Mouse (Mus musculus): ENCODE results near the gene Ccdc88c. TPM values are rescaled to one million over a fixed set of nuclear protein-coding genes. Genes with fewer than 3 reads are reported as not detected.
"Not testable (repeated sequence)": the region's sequence is repeated elsewhere in the genome, so short reads cannot be mapped to it uniquely, and the experiment has no call there.

Ccdc88c gene
- total RNA-seq, 2 experiments from 2014 or later = 9.3 to 12.4 TPM

DNA sequence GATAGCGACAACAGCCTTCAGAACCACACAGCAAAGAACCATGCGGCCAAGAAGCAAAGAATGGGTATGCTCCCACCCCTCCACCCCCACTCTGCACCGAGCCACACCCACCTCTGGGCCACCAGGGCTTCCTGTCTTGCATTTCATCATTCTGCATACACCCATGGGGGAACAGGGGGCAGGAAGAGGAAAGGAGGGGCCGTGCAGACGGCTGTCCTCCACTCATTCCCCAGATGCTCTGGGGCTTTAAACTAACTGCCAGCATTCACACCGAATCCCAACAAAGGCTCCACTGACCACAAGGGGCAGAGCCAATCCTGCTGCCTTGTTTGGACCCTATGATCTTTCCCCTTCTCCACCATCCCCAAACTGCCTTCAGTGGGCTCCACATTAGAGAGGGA, 10.9 kb downstream of the Ccdc88c start:
- DNase-seq (ENCODE audit: low spot score in 2 of 2) = no peak

DNA sequence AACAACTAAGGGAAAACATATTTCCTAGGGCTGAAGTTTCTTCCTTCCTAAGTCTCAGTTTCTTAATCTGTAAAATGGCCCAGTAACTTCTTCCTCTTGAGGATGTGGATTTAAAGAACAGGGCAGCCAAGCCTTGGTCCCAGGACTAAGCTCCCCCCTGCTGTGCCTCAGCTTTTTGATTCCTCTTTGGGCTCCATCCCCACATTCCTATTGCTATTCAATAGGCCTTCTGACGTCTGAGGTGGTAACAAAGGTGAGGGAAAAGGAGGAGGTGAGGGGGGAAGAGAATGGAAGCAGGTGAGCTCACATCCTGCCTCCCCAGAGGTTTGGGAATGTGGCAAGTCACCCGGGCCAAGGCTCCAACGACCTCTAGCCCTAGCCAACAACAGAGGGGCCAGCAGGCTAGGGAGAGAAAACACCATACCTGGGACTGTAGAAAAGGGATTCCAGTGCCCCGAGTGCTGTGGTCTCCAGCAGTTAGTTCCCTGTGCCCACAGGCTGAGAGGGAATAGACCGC, 12.4 kb downstream of the Ccdc88c start:
- no peak for DNase-seq (ENCODE audit: low spot score in 2 of 2)

DNA sequence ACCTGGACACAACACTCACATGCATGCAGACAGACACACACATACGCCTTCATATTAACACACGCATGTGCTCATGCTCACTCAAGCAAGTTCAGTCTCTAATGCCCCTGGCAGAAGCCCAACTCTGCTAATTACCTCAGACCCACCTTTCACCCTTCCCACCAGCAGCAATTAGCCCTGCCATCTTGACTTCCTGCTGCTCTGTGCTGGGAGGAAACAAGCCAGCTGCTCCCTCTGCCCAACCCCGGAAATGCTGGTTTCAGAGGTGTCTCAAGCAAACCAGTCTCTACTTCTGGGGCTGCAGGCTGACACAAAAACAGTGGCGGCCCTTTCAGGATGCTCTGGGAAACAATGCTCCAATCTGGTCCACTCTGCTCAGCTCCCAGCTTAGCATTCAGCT, 12.9 kb downstream of the Ccdc88c start:
- no peak for DNase-seq (ENCODE audit: low spot score in 2 of 2)

DNA sequence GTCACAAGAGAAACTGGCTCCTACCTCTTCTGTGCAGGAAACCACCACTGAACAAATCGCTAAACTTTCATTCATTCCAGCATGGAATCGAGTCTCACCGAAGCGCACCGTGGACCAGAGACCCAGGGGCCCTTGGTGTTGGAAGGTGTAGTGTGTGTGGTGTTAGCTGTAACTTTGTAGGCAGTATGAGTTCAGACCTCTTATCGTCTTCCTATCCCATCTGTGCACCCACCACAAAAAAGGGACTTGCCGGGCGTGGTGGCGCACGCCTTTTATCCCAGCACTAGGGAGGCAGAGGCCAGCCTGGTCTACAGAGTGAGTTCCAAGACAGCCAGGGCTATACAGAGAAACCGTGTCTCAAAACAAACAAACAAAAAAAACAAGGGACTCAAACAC, 13.7 kb downstream of the Ccdc88c start:
- no peak for DNase-seq (ENCODE audit: low spot score in 2 of 2)

DNA sequence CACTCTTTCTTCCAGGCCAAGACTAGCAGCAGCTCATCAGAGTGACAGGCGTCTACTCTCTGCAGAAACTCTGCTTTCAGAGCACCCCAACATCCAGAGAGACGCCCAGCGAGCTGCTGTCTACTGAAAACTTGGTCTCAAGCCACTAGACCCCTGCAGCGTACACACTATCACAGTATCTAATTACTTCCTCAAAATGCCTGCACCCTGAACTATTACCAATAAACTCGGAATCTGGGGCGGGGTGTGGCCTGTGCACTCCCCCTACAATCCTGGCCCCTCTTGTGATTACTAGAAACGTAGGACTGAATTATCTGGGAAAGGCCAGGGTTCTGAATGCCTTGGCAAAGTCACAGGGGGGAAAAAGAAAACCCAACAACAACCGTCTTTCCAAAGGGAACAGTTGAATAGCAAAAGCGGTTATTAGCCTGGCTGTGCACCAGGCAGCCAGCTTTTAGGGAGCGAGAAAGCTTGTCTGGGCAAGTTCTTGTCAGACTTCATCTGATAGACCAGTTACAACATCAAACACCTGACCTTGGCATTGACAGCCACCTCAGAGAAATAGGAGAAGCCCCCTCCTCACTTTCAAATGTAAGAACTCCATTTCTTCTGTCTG, 14.2 kb downstream of the Ccdc88c start:
- DNase-seq (ENCODE audit: low spot score in 2 of 2) = no peak

DNA sequence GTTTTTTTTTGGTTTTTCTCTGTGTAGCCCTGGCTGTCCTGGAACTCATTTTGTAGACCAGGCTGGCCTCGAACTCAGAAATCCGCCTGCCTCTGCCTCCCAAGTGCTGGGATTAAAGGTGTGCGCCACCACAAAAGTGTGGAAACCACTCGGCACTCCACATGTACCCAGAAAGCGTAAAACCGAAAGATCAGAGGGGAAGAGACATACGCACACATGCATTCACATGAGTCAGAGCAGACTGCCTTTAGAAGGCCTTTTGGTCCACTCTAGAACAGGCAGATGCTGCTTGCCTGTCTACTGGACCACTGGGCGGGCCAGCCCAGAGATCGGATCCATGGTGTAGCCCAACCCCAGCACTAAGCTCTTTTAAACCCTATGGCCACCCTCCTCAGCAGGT, 15.2 kb downstream of the Ccdc88c start:
- not testable (repeated sequence) for DNase-seq (ENCODE audit: low spot score in 2 of 2)

DNA sequence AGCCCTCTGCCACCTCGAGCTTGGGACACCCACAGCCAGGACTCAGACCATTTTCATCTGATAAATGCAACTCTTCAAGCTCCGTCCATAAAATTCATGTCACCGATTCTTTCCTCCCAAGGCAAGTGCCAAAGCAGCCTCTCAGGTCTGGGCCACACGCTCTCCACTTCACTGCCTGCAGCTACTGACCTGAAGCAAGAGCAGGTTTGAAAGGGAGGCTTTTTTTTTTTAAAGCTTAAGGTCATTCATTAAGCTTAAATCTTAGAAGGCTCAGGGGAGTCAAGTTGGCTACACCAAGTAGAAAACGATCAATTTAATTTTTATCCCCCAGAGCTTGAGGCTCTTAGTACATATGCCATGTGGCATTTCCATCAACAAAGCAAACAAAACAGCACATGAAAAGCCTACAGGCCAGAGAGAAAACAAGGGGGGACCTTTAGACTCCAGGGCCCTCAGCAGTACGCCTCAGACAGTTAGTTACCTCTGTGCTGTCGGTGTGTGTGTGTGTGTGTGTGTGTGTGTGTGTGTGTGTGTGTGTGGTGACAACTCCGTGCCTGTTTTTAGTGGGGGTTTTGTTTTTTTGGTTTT, 15.7 kb downstream of the Ccdc88c start:
- no peak for DNase-seq (ENCODE audit: low spot score in 2 of 2)

DNA sequence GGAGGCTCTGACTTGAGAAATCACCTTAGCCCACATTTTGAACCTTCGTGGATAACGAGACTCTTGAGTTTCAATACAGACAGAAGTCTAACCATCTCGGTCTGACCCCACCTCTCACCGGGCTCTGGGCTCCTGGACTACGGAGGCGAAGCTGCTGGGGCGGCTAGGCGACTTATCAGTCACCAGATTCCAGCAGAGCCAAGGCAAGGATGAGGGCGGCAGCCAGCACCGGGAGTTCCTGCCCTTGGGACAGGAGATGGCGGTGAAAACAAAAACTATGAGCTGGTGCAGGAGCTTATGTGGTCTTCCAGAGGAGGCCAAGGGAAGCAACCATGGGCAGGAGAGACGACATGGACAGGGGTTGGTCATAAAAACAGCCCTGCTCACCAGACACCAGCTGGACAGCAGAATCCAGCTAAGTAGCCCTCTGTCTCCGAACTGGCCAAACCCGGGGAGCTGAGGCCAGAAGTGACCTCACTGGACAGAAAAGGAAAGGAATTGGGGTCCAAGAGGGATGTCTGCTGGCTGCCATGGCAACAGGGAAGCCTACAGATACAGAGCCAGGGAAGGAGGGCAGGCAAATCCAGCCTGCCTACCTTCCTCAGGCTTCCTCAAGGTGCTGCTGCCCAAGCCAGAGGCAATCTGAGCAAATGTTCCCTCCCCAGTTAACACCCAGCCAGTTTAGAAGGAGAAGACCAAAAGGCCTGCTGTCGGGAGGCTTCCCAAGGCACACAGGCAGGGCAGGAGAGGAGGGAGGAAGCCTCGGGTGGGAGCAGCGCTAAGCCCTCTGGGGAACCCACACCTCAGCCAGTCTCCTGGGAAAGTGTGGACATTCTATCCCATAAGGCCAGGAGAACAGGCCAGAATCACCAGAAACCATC, 16.4 kb downstream of the Ccdc88c start:
- DNase-seq (ENCODE audit: low spot score in 2 of 2) = no peak

DNA sequence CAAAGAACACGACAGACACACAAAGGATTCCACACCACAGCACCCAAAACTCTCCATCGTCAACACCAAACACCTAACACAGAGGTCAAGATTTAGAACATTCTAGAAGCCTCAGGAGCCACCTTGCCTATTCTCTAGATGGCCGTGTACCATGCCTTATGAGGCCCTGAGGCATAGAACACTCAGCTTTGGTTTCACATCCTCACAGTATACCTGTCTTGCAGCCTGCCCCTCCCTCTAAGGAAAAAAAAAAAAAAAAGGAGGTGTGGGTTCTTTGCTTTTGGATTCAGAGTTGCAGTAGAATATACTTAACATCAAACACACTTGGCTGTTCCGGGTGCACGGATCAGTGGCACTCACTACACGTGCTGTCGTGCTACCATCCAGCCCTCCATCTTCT, 17.8 kb downstream of the Ccdc88c start:
- no peak for DNase-seq (ENCODE audit: low spot score in 2 of 2)

DNA sequence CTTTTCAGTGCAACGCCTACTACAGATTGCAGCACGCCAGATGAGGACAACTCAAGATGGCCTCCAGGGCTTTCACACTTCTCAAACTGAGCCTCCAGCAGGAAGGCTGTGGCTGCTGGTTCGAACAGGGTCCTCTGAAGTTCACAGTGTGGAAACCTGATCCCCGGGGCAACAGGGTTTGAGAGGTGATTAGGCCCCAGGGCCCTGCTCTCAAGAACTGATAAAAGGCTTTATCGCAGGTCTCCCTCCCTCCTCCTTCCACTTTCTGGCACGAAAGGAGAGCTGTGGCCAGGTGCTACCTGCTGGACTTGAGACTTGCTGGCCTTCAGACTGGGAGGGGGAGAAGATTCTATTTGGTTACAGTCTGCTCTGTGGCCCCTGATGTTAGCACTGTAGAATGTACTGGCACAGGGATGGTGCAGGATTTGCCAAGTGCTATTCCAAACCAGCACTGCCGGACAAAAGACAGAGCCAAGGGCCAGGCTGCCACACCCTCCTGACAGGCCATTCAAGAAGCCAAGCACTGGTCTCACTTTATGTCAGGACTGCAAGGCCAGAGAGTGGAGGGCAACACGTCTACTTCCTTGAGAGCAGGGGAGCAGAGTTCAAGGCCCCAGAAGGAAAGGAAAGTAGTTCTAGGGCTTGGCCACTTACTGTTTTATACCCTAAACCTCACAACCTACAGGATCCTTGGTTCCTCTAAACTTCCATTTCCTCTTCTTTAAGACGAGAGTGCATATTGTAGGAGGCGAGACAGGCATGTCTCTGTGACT, 18.5 kb downstream of the Ccdc88c start:
- DNase-seq (ENCODE audit: low spot score in 2 of 2) = no peak

DNA sequence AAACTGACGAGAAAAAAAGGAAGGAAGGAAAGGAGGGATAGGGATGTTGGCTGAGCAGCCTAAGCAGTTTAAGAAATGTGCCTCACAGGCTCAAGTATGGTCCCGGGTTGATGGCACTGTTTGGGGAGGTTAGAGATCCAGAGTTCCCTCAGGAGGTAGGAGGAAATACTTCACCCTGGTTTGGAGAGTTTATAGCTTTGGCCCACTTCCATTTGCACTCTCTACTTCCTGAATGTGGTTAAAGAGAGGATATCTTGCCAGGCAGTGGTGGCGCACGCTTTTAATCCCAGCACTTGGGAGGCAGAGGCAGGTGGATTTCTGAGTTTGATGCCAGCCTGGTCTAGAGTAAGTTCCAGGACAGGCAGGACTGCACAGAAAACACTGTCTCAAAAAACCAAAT, 19.6 kb downstream of the Ccdc88c start:
- no peak for DNase-seq (ENCODE audit: low spot score in 2 of 2)

DNA sequence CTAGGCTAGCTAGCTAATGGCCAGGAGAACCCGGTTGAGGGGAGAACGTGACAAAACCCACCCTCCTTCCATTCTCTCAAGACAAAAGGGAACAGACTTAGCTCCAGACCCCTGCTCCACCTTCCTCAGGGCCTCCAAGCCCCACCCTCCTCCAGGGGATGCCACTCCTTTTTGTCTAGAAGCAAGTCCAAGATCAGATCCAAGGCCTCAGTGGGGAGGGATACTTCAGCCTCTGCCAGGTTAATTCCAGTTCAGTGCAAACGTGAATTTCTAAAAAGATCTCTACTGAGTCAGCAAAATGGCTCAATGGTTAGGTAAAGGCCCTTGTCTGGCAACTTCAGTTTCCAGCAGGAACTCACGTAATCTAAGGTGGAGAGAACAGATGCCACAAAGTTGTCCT, 20.2 kb downstream of the Ccdc88c start:
- no peak for DNase-seq (ENCODE audit: low spot score in 2 of 2)

DNA sequence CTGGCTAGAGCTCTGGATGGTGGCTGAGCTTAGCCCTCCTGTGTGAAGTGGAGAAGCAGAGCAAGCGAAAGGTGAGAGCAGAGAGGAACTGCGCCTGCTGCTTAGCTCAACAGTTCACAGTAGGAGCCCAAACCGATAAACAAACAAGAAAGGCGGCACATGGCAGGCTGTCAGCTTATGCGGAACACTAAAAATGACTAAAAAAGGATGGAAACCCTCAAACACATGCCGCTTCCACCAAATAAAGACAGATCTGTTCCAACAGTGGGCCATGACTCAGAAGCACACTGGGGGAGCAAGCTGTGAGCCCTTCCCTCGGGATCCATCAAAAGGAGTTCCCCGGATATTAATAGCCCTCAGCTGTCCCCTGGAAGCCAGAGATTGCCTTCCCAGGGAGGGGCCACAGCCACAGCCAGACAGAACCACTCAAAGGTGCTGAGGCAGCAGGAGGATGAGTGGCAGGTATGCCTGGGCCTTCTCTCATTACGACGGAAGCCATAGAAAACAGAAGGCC, 20.8 kb downstream of the Ccdc88c start:
- DNase-seq (ENCODE audit: low spot score in 2 of 2) = no peak

DNA sequence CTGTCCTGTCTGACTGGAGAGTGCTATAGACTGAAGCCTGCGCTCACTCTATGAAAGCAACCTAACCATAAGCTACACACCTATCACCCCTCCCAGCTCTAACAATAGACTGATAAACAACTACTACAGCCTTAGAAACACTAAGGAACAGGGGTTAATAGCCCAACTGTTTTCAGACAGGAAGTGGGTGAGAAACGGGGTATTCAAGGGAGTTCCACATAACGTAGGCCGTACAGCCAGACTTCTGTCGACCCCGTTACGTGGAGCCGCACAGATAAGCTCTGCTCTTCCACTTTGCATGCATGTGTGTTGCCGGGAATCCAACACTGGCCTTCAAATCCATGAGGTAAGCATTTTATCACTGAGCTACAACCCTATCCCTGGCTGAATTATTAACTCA, 21.4 kb downstream of the Ccdc88c start:
- no peak for DNase-seq (ENCODE audit: low spot score in 2 of 2)

DNA sequence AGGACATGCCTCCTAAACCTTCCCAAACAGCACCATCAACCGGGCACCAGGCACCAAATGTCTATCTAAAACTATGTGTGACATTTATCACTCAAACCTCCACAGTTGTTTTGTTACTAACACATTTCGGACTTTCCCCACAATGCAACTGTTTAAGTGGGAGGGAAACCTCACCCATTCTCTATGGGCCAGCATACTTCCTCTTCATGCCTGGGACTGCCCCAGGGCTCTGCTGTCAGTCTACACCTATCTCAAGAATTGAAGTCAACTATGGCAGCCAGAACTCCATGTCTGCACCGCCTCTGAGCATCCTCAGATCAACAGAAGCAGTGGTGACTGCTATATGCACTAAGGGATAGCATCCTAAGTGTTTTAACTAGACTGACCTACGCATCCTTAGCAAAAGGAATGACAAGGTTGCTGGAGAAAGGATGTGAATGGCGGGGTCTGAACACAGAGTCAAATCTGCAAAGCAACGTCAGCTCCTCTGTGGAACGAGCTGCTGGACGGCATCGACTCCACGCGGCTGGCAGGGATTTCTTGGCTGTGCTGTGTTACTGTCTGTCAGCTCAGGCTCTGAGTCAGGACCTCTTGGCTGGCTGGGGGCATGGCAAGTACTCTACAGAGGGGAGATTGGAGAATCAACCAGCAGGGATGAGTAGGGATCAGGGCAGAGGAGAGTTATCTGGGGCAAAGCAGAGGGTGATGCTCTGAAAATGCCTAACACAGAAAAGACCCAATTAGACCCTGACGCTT, 23.0 kb downstream of the Ccdc88c start:
- no peak for DNase-seq (ENCODE audit: low spot score in 2 of 2)

DNA sequence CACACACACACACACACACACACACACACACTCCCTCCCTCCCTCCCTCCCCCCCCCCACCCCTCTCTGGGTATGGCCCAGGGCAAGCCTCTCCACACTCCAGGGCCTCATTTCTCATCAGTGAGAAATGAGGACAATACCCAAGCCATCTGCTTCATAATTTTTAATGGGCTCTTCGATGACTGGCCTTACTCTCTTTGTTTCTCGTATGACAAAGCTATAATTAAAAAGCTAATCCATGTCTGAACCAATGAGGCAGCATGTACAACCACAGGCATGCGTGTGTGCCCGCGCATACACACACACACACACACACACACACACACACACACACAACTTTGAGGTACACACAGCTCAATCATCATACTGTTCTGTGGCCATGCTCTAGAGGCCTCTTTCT, 23.9 kb downstream of the Ccdc88c start:
- DNase-seq (ENCODE audit: low spot score in 2 of 2) = no peak

DNA sequence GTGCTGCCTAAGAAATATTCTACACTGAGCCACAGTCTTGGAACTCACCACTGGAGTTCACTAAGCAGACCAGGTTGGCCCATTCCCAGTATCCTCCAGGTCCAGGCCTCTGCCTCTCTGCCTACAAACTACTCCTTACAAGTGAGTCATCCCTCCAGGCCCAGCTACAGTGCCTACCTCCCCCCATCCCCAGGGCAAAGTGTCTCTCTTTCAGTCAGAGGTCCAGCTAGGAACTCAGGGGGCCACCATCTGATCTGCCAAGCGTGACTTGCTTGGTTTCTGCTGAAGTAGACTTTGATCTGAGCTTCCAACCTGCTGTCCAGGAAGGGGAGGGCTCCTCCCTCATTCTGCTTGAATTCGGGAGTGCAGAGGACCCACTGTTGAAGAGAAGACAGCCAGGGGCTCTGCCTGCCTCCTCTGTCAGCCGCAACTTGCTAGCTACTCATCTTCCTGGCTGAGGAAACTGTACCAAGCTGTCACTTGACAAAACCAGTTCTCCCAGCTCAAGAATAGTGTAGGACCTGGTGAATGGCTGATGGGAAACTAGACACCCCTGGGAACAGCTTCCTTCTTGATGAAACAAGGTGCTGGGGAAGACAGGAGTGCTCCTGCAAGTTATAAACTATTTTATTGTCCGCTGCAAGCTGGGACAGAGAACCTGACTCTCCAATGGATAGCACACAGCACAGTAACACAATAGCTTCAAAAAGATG, 25.9 kb downstream of the Ccdc88c start:
- no peak for DNase-seq (ENCODE audit: low spot score in 2 of 2)

DNA sequence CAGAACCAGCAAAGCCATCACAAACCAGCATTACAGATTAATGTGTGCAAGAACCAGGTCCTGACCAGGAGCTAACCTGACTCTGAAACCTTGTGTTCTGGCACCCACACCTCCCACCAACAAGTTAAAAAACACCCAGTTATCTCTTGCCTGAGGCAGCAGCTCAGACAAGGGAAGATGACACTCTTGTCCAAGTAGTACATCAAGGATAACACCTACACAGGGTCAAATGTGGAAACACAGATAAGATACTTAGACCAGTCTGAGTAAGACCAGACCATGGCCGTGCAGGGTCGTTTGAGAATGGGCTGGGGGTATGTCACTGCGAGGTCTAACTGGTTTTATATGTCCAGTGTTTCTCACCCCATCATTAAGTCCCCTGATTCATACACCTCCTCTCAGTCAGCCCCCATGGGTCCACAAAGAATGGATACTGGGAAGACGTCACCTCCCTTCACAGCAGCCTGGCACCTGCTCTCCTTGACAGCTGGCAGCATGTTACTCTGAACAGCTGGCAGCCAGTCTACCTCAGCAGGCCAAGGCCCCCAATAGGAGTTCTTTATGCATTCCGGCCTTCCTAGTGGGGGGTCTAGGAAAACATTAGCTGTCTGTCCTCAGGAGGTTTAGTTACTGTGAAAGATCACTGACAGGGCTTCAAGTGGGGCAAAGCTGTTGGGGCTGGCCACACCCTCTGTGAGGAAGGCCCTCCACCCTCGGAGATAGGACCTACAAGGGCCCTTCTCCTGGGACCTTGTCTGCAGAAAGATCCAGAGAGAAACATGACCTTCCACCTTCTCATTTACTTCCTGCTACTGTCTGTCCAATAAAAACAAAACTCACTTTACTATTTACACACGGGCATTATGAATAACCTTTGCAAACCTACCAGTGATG, 29.5 kb downstream of the Ccdc88c start:
- DNase-seq (ENCODE audit: low spot score in 2 of 2) = no peak

DNA sequence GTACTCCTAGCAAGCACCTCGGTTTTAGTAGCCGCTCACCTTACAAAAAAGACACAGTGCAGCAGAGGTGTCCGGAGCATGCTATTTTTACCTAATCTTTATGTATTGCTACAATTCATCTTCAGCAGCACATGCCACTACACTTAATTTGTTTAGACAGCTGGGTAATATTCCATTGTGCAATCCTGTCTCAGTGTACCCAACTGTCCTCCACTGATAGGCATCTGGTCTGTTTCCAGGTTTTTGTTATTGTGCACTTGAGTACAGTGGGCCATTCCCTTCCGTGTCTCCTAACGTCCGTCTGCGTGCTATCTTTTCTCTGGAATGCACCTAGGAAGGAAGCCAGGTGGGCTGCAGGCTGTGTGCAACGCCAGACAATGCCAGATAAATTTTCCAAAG, 30.3 kb downstream of the Ccdc88c start:
- no peak for DNase-seq (ENCODE audit: low spot score in 2 of 2)

Measured in adrenal gland, postnatal 4 days (tissue).